Mouse (Mus musculus): ENCODE data around the gene Ctf1. TPM values are rescaled to one million over a fixed set of nuclear protein-coding genes. Genes with fewer than 3 reads are reported as not detected.

Gene Ctf1
- total and polyA plus RNA-seq, 3 experiments, result 2.8 to 7.2 TPM; not detected in 1

DNA sequence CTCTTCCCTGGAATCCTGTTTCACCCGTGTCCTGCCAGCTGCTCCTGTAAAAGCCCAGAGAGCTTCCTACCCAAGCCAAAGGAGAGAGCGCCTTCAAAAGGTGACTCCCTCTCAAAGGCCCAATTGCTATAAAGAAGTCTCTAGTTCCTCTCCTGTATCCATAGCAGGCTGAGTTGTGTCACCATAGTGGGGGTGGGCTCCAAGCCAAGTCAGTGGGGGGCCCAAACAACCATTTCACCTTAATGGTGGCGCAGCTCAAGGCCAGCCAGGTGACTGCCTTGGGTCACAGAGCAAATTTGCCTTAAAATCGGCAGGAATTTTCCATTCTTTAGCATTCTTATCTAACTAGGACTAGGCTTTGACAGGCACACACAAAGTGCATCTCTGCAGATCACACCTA is 2.3 kb downstream of the Ctf1 start:
- Histone ChIP-seq H3K27ac (ENCODE audit: control insufficient read depth, low read depth, low read length) (no peak overlapping the region), H3K9ac (ENCODE audit: control insufficient read depth, low read depth, low read length, poor library complexity, severe bottlenecking) (no peak overlapping the region), H3K4me1 (ENCODE audit: control insufficient read depth in 1 of 2, insufficient read depth in 2 of 2, low read length in 2 of 2) (peaks cover 6 to 14% of the 10 kb centered on the region in 2 experiments), H3K36me3 (ENCODE audit: control insufficient read depth in 1 of 2, insufficient read depth in 2 of 2, low read length in 2 of 2) (peaks cover 0 to 17% of the 10 kb centered on the region in 2 experiments; a peak in 2 of 4 replicates), H3K4me3 (ENCODE audit: control insufficient read depth in 1 of 2, insufficient read depth in 1 of 2, low read depth in 2 of 2, low read length in 2 of 2) (no peak overlapping the region), H3K27me3 (ENCODE audit: control insufficient read depth in 1 of 2, insufficient read depth in 2 of 2, low read length in 2 of 2) (no peaks in the 10 kb centered on the region), H3K9me3 (replicated peaks; ENCODE audit: insufficient read depth, low read length) (no peaks in the 10 kb centered on the region), H3K79me2 (ENCODE audit: control insufficient read depth, insufficient read depth, low read length, poor library complexity) (peaks cover 1% of the 10 kb centered on the region; the same call in 1 of the 2 replicates)
- TF ChIP-seq USF1 (IDR thresholded peaks at IDR 0.05; ENCODE audit: low read depth, low read length), result no peak
- DNase-seq (ENCODE audit: low read depth, low spot score), result no peak

DNA sequence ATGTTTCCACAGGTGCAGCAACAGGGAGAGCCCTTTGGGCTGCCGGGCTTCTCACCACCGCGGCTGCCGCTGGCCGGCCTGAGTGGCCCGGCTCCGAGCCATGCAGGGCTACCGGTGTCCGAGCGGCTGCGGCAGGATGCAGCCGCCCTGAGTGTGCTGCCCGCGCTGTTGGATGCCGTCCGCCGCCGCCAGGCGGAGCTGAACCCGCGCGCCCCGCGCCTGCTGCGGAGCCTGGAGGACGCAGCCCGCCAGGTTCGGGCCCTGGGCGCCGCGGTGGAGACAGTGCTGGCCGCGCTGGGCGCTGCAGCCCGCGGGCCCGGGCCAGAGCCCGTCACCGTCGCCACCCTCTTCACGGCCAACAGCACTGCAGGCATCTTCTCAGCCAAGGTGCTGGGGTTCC is 4.5 kb downstream of the Ctf1 start:
- peak overlapping the region; percentile 7; the same call in 1 of the 2 replicates for H3K27ac ChIP-seq (ENCODE audit: control insufficient read depth, low read depth, low read length)
- H3K36me3 ChIP-seq (ENCODE audit: control insufficient read depth in 1 of 2, insufficient read depth in 2 of 2, low read length in 2 of 2), result peaks cover 0 to 14% of the 10 kb centered on the region in 2 experiments; a peak in 2 of 4 replicates
- peaks cover 1% of the 10 kb centered on the region; the same call in 1 of the 2 replicates for H3K79me2 ChIP-seq (ENCODE audit: control insufficient read depth, insufficient read depth, low read length, poor library complexity)
- H3K4me1 ChIP-seq (ENCODE audit: control insufficient read depth in 1 of 2, insufficient read depth in 2 of 2, low read length in 2 of 2), result peaks cover 3 to 11% of the 10 kb centered on the region in 2 experiments
- peak overlapping the region; percentile 73 to 77 for H3K4me3 ChIP-seq (ENCODE audit: control insufficient read depth in 1 of 2, insufficient read depth in 1 of 2, low read depth in 2 of 2, low read length in 2 of 2)
- H3K9me3 ChIP-seq (replicated peaks; ENCODE audit: insufficient read depth, low read length), result no peaks in the 10 kb centered on the region
- no peaks in the 10 kb centered on the region for H3K27me3 ChIP-seq (ENCODE audit: control insufficient read depth in 1 of 2, insufficient read depth in 2 of 2, low read length in 2 of 2)
- peak; percentile 70 for DNase-seq (ENCODE audit: low read depth, low spot score)
- H3K9ac ChIP-seq (ENCODE audit: control insufficient read depth, low read depth, low read length, poor library complexity, severe bottlenecking), result peak overlapping the region; percentile 87
- TF ChIP-seq MAZ (IDR thresholded peaks at IDR 0.05; ENCODE audit: low read depth, low read length) (no peak), KAT2A (conservative IDR thresholded peaks at IDR 0.05; ENCODE audit: low read depth, low read length) (no peak), ZKSCAN1 (IDR thresholded peaks at IDR 0.05; ENCODE audit: low read depth, low read length) (no peak), USF1 (IDR thresholded peaks at IDR 0.05; ENCODE audit: low read depth, low read length) (no peak), MAFK (IDR thresholded peaks at IDR 0.05; ENCODE audit: borderline replicate concordance, low read depth, low read length) (no peak), MAX (IDR thresholded peaks at IDR 0.05; ENCODE audit: low read length) (no peak), POLR2AphosphoS2 (IDR thresholded peaks at IDR 0.05; ENCODE audit: low read length) (no peak), ETS1 (IDR thresholded peaks at IDR 0.05; ENCODE audit: low read depth, low read length) (no peak), NRF1 (IDR thresholded peaks at IDR 0.05; ENCODE audit: insufficient read depth, low read depth, low read length, poor library complexity, severe bottlenecking) (no peak), CHD2 (IDR thresholded peaks at IDR 0.05; ENCODE audit: low read length) (no peak), ELF1 (IDR thresholded peaks at IDR 0.05; ENCODE audit: low read depth, low read length) (no peak), POLR2A (IDR thresholded peaks at IDR 0.05; ENCODE audit: control insufficient read depth in 1 of 2, insufficient read depth in 1 of 2, low read depth in 1 of 2, low read length in 2 of 2, poor library complexity in 1 of 2) (peak; percentile 38 to 47; a peak in 2 of 4 replicates), RAD21 (IDR thresholded peaks at IDR 0.05; ENCODE audit: low read depth, low read length) (no peak; the same call in 1 of the 2 replicates), HCFC1 (IDR thresholded peaks at IDR 0.05; ENCODE audit: low read depth, low read length) (no peak), RCOR1 (IDR thresholded peaks at IDR 0.05; ENCODE audit: low read depth, low read length) (no peak), CHD1 (IDR thresholded peaks at IDR 0.05; ENCODE audit: low read depth, low read length) (no peak), ZNF384 (IDR thresholded peaks at IDR 0.05; ENCODE audit: low read depth, low read length) (no peak), GABPA (IDR thresholded peaks at IDR 0.05; ENCODE audit: low read depth, low read length) (no peak), ZMIZ1 (IDR thresholded peaks at IDR 0.05; ENCODE audit: low read depth, low read length) (no peak), GATA1 (IDR thresholded peaks at IDR 0.05; ENCODE audit: low read depth, low read length) (no peak), TAL1 (IDR thresholded peaks at IDR 0.05; ENCODE audit: low read length) (no peak), EP300 (IDR thresholded peaks at IDR 0.05; ENCODE audit: low read depth in 1 of 2, low read length in 2 of 2) (no peak), MEF2A (IDR thresholded peaks at IDR 0.05; ENCODE audit: extremely low read depth, insufficient replicate concordance, low read depth, low read length, poor library complexity, severe bottlenecking) (no peak), E2F4 (IDR thresholded peaks at IDR 0.05; ENCODE audit: borderline replicate concordance, low read depth, low read length) (no peak), CTCF (IDR thresholded peaks at IDR 0.05 in 2 of 3, conservative IDR thresholded peaks at IDR 0.05 in 1 of 3; ENCODE audit: control insufficient read depth in 1 of 3, insufficient read depth in 1 of 3, low read depth in 2 of 3, low read length in 3 of 3, poor library complexity in 1 of 3, severe bottlenecking in 1 of 3) (peak; percentile 41 to 77 (median 57); a peak in 5 of 6 replicates), USF2 (IDR thresholded peaks at IDR 0.05; ENCODE audit: borderline replicate concordance in 1 of 2, insufficient read depth in 1 of 2, low read depth in 1 of 2, low read length in 2 of 2) (no peak), MXI1 (IDR thresholded peaks at IDR 0.05; ENCODE audit: low read depth, low read length) (peak; percentile 54), NELFE (IDR thresholded peaks at IDR 0.05; ENCODE audit: low read depth, low read length) (peak; percentile 37; the same call in 1 of the 2 replicates), TCF12 (IDR thresholded peaks at IDR 0.05; ENCODE audit: low read depth, low read length) (0 out of 2 replicates have a peak, but pooled peaks have one; percentile 11), MYC (IDR thresholded peaks at IDR 0.05; ENCODE audit: low read depth, low read length) (no peak), SIN3A (IDR thresholded peaks at IDR 0.05; ENCODE audit: low read length) (peak; percentile 52; the same call in 1 of the 2 replicates), ZC3H11A (IDR thresholded peaks at IDR 0.05; ENCODE audit: low read depth, low read length) (no peak)

All from MEL (cell line).